Comparison of ENCODE assay signal across 10 mouse cellular contexts in genomic region chr2:167201463-167202291, GRCm38 (mm10). TPM values are rescaled to one million over a fixed set of nuclear protein-coding genes. Genes with fewer than 3 reads are reported as not detected.
DNase-seq lines count a peak whose midpoint lies in the region; ATAC-seq and TF ChIP-seq lines count a peak whose summit lies in the region.
"Had no signal": no experiment of that assay in that cellular context is flagged by ENCODE, and none has a peak within 500 bp of the region (broad histone marks: within the 10 kb centered on the region; RNA-seq: fewer than 3 reads in every experiment).

No protein-coding gene starts in this region.

- peak; percentile 52 for DNase-seq in adrenal gland, postnatal 14 days
- DNase-seq in kidney, postnatal 0 days (ENCODE audit: low spot score) = peak; percentile 61
- DNase-seq in mesoderm, embryonic 11.5 days (ENCODE audit: low read depth, low spot score) = peak; percentile 56
- peak; percentile 20 for DNase-seq in thymus, adult 2 months
- no peak for DNase-seq in liver
- no peak for DNase-seq in heart, postnatal 25 days (ENCODE audit: low spot score)
- no peak for DNase-seq in urinary bladder, adult 2 months (ENCODE audit: low spot score)

- TF ChIP-seq POLR2A in thymus, adult 2 months (IDR thresholded peaks at IDR 0.05; ENCODE audit: control insufficient read depth, extremely low read depth, insufficient read depth, low read length, poor library complexity) = no peak

- no peak for TF ChIP-seq CTCF in kidney, postnatal 0 days (IDR thresholded peaks at IDR 0.05; ENCODE audit: low read depth)
- TF ChIP-seq CTCF in thymus, adult 2 months (IDR thresholded peaks at IDR 0.05; ENCODE audit: borderline replicate concordance, control insufficient read depth, extremely low read depth, insufficient read depth, low read length, poor library complexity) = no peak

- H3K27me3 ChIP-seq in embryonic facial prominence, embryonic 13.5 days = no peaks in the 10 kb centered on the region
- H3K27me3 ChIP-seq in kidney, postnatal 0 days (ENCODE audit: insufficient read depth, low read length) = no peaks in the 10 kb centered on the region
- H3K27me3 ChIP-seq in thymus, adult 2 months (ENCODE audit: control insufficient read depth, insufficient read depth, low read length) = no peaks in the 10 kb centered on the region

- H3K4me1 ChIP-seq in embryonic facial prominence, embryonic 13.5 days = peaks cover 32% of the 10 kb centered on the region
- no peaks in the 10 kb centered on the region; the same call in 1 of the 2 replicates for H3K4me1 ChIP-seq in kidney, postnatal 0 days (replicated peaks; ENCODE audit: insufficient read depth, low read length)
- peaks cover 6% of the 10 kb centered on the region for H3K4me1 ChIP-seq in thymus, adult 2 months (replicated peaks; ENCODE audit: control insufficient read depth, insufficient read depth, low read length)
- H3K4me1 ChIP-seq: heart, embryonic 13.5 days; megakaryocyte, embryonic 14.5 days had no signal

- no peak for ATAC-seq in embryonic facial prominence, embryonic 13.5 days (ENCODE audit: insufficient number of reproducible peaks, insufficient read depth, low FRiP score, low TSS enrichment, low read depth)
- ATAC-seq in kidney, postnatal 0 days (replicated peaks; ENCODE audit: low FRiP score, low read depth) = no peak

- intact Hi-C loops in heart, postnatal 25 days (cut with DNase I) = loop anchor here (5.0 kb wide), 1 partner anchor 129 kb away; no protein-coding TSS in a partner anchor

- no peaks in the 10 kb centered on the region for H3K36me3 ChIP-seq in embryonic facial prominence, embryonic 13.5 days
- H3K36me3 ChIP-seq in kidney, postnatal 0 days (ENCODE audit: insufficient read depth, low read length) = no peaks in the 10 kb centered on the region
- no peaks in the 10 kb centered on the region for H3K36me3 ChIP-seq in thymus, adult 2 months (ENCODE audit: control insufficient read depth, insufficient read depth, low read length)

- H3K9ac ChIP-seq in embryonic facial prominence, embryonic 13.5 days = peak overlapping the region; percentile 44; the same call in 1 of the 2 replicates
- no peak overlapping the region for H3K9ac ChIP-seq in kidney, postnatal 0 days (ENCODE audit: low read depth, low read length)
- H3K9ac ChIP-seq: heart, embryonic 13.5 days had no signal

- no peak overlapping the region for H3K27ac ChIP-seq in embryonic facial prominence, embryonic 13.5 days
- no peak overlapping the region for H3K27ac ChIP-seq in kidney, postnatal 0 days
- no peak overlapping the region for H3K27ac ChIP-seq in thymus, adult 2 months (ENCODE audit: control insufficient read depth, insufficient read depth, low read length)
- H3K27ac ChIP-seq: heart, embryonic 13.5 days had no signal

- H3K4me2 ChIP-seq in embryonic facial prominence, embryonic 13.5 days = no peak overlapping the region
- H3K4me2 ChIP-seq in kidney, postnatal 0 days (ENCODE audit: low read length) = no peak overlapping the region
- H3K4me2 ChIP-seq: heart, embryonic 13.5 days had no signal

- 30% methylated on average over 16 of the region's 16 CpGs for WGBS in embryonic facial prominence, embryonic 13.5 days
- WGBS in kidney, postnatal 0 days = 28% methylated on average over 16 of the region's 16 CpGs
- 49% methylated on average over 16 of the region's 16 CpGs for WGBS in thymus, adult 2 months

- H3K9me3 ChIP-seq in embryonic facial prominence, embryonic 13.5 days = no peaks in the 10 kb centered on the region
- H3K9me3 ChIP-seq in kidney, postnatal 0 days (replicated peaks; ENCODE audit: low read length) = no peaks in the 10 kb centered on the region
- H3K9me3 ChIP-seq: heart, embryonic 13.5 days; megakaryocyte, embryonic 14.5 days had no signal

- H3K4me3 ChIP-seq in embryonic facial prominence, embryonic 13.5 days = no peak overlapping the region
- no peak overlapping the region for H3K4me3 ChIP-seq in kidney, postnatal 0 days (replicated peaks; ENCODE audit: low read depth, low read length)
- H3K4me3 ChIP-seq in thymus, adult 2 months (ENCODE audit: control insufficient read depth, insufficient read depth, low read length) = no peak overlapping the region
- H3K4me3 ChIP-seq: heart, embryonic 13.5 days; megakaryocyte, embryonic 14.5 days had no signal

RNA-seq across cellular contexts. Expression of gene Kcnb1, which starts 11.7 kb away (rescaled TPM):
- total RNA-seq in adrenal gland, postnatal 14 days (2021) = 16.4 and 22.1 TPM in 2 replicates
- 1.1 and 1.2 TPM in 2 replicates for polyA plus RNA-seq in embryonic facial prominence, embryonic 13.5 days (2015; fragmentation: Nextera tagmentation; extraction: Ambion mirVana)
- polyA plus RNA-seq in kidney, postnatal 0 days (2015; fragmentation: Nextera tagmentation; extraction: Ambion mirVana) = 1.3 and 1.4 TPM in 2 replicates
- polyA plus RNA-seq in thymus, adult 2 months (2012; rRNA removed) = 1.7 and 2.1 TPM in 2 replicates
- total RNA-seq in heart, postnatal 25 days (2021) = 10 to 100 TPM; 40.9 to 47.9 TPM
- 6.7 and 11.9 TPM in 2 replicates for polyA plus RNA-seq in urinary bladder, adult 2 months (2012; rRNA removed)

RNA-seq across cellular contexts. Expression of gene Ptgis, which starts 38.7 kb away (rescaled TPM):
- total RNA-seq in adrenal gland, postnatal 14 days (2021) = 17.1 and 20.4 TPM in 2 replicates
- 9.0 and 9.2 TPM in 2 replicates for polyA plus RNA-seq in embryonic facial prominence, embryonic 13.5 days (2015; fragmentation: Nextera tagmentation; extraction: Ambion mirVana)
- 17.7 and 18.7 TPM in 2 replicates for polyA plus RNA-seq in kidney, postnatal 0 days (2015; fragmentation: Nextera tagmentation; extraction: Ambion mirVana)
- polyA plus RNA-seq in thymus, adult 2 months (2012; rRNA removed) = 6.1 and 9.9 TPM in 2 replicates
- total RNA-seq in heart, postnatal 25 days (2021) = 10 to 100 TPM; 18.8 to 24.6 TPM
- polyA plus RNA-seq in urinary bladder, adult 2 months (2012; rRNA removed) = 98.4 and 106 TPM in 2 replicates

Comparison
In these comparisons a context has a peak if more than half of its experiments do, and no peak if none do; other contexts are left out.
1. DNase-seq: peak in adrenal gland, postnatal 14 days (single experiment), kidney, postnatal 0 days (single experiment), mesoderm, embryonic 11.5 days (single experiment) and thymus, adult 2 months (single experiment); none in liver (single experiment), heart, postnatal 25 days (single experiment) and urinary bladder, adult 2 months (single experiment).